Mouse (Mus musculus): ENCODE results near the gene Scg2. TPM values are rescaled to one million over a fixed set of nuclear protein-coding genes. Genes with fewer than 3 reads are reported as not detected.

Scg2 gene
- 24.4 and 25.5 TPM in 2 replicates for polyA plus RNA-seq (2016; fragmentation: Nextera tagmentation; extraction: Ambion mirVana)

- no peaks in the 10 kb centered on the region for H3K27me3 ChIP-seq
Measured at GRCm38 (mm10) chr1:79439609-79440308, at the start of gene Scg2. Scg2 (minus strand) TSS chr1:79440120.

GRCm38 (mm10) chr1:79485546-79485945 lies 45.6 kb upstream of the Scg2 start:
- WGBS = 91% methylated on average over 6 of the region's 6 CpGs
- Histone ChIP-seq H3K9me3 (replicated peaks) (no peaks in the 10 kb centered on the region), H3K4me1 (no peaks in the 10 kb centered on the region), H3K27ac (no peak overlapping the region), H3K27me3 (no peaks in the 10 kb centered on the region), H3K9ac (no peak overlapping the region), H3K36me3 (no peaks in the 10 kb centered on the region), H3K4me2 (replicated peaks) (no peak overlapping the region), H3K4me3 (no peak overlapping the region)
- ATAC-seq (ENCODE audit: low FRiP score) = no peak

More at GRCm38 (mm10) chr1:79439609-79440308, at the start of gene Scg2:
- Histone ChIP-seq H3K27ac (no peak within 1 kb of the TSS), H3K4me2 (replicated peaks) (peak within 1 kb of the TSS; percentile 46), H3K4me1 (no peaks in the 10 kb centered on the region), H3K36me3 (no peaks in the 10 kb centered on the region), H3K9ac (peak within 1 kb of the TSS; percentile 20; the same call in 1 of the 2 replicates), H3K9me3 (replicated peaks) (no peaks in the 10 kb centered on the region), H3K4me3 (peak within 1 kb of the TSS; percentile 19)
- ATAC-seq (ENCODE audit: low FRiP score) = peak; percentile 95
- 14% methylated on average over 22 of the region's 22 CpGs for WGBS

GRCm38 (mm10) chr1:79470856-79471255 lies 30.9 kb upstream of the Scg2 start:
- no peaks in the 10 kb centered on the region for H3K27me3 ChIP-seq
- H3K4me1 ChIP-seq = no peaks in the 10 kb centered on the region
- H3K36me3 ChIP-seq = no peaks in the 10 kb centered on the region
- WGBS = 86% methylated on average over 2 of the region's 2 CpGs
- no peak for ATAC-seq (ENCODE audit: low FRiP score)
- no peak overlapping the region for H3K4me2 ChIP-seq (replicated peaks)
- no peak overlapping the region for H3K27ac ChIP-seq
- H3K4me3 ChIP-seq = no peak overlapping the region
- no peaks in the 10 kb centered on the region for H3K9me3 ChIP-seq (replicated peaks)
- no peak overlapping the region for H3K9ac ChIP-seq

- ATAC-seq (ENCODE audit: low FRiP score) = no peak
- Histone ChIP-seq H3K9ac (no peak overlapping the region), H3K4me2 (replicated peaks) (no peak overlapping the region), H3K4me1 (no peaks in the 10 kb centered on the region), H3K36me3 (no peaks in the 10 kb centered on the region), H3K4me3 (no peak overlapping the region), H3K27me3 (no peaks in the 10 kb centered on the region), H3K9me3 (replicated peaks) (no peaks in the 10 kb centered on the region), H3K27ac (no peak overlapping the region)
- 77% methylated on average over 5 of the region's 5 CpGs for WGBS
Measured at GRCm38 (mm10) chr1:79469871-79470270, 30.0 kb upstream of the Scg2 start.

- ATAC-seq (ENCODE audit: low FRiP score) = no peak
Measured at GRCm38 (mm10) chr1:79466585-79466984, 26.7 kb upstream of the Scg2 start.

GRCm38 (mm10) chr1:79458558-79458957 lies 18.6 kb upstream of the Scg2 start:
- no peaks in the 10 kb centered on the region for H3K9me3 ChIP-seq (replicated peaks)
- 12% methylated on average over 5 of the region's 5 CpGs for WGBS
- H3K36me3 ChIP-seq = no peaks in the 10 kb centered on the region
- no peak for ATAC-seq (ENCODE audit: low FRiP score)
- H3K27me3 ChIP-seq = no peaks in the 10 kb centered on the region
- no peak overlapping the region for H3K4me3 ChIP-seq
- no peak overlapping the region for H3K4me2 ChIP-seq (replicated peaks)
- H3K27ac ChIP-seq = no peak overlapping the region
- H3K9ac ChIP-seq = no peak overlapping the region
- peaks cover 8% of the 10 kb centered on the region for H3K4me1 ChIP-seq

More at GRCm38 (mm10) chr1:79466585-79466984, 26.7 kb upstream of the Scg2 start:
- no peaks in the 10 kb centered on the region for H3K4me1 ChIP-seq
- no peak overlapping the region for H3K4me2 ChIP-seq (replicated peaks)
- H3K9me3 ChIP-seq (replicated peaks) = no peaks in the 10 kb centered on the region
- H3K36me3 ChIP-seq = no peaks in the 10 kb centered on the region
- 62% methylated on average over 3 of the region's 3 CpGs for WGBS
- no peak overlapping the region for H3K9ac ChIP-seq
- H3K4me3 ChIP-seq = no peak overlapping the region
- H3K27me3 ChIP-seq = no peaks in the 10 kb centered on the region
- H3K27ac ChIP-seq = no peak overlapping the region

DNA sequence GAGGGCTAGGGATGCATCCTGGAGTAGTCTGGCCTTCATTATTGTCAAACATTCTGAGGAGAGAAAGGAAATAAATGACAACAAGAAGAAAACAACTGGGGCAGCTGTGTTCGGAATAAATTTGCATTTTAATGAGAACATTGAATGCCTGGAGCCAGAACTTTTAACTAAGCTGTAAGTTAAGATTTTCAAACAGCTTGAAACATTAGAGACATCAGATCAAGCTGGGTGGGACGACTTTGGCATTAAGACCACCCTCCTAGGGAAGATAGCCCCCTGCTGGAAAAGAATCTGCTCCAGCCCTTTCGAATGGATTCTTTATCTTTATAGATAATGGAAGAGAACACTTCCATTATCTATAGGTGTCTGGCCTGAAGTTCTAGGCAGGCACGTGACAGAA lies 14.2 kb upstream of the Scg2 start:
- Histone ChIP-seq H3K4me1 (peaks cover 23% of the 10 kb centered on the region), H3K27me3 (no peaks in the 10 kb centered on the region), H3K36me3 (no peaks in the 10 kb centered on the region), H3K27ac (no peak overlapping the region), H3K4me3 (no peak overlapping the region), H3K4me2 (replicated peaks) (no peak overlapping the region), H3K9ac (no peak overlapping the region), H3K9me3 (replicated peaks) (no peaks in the 10 kb centered on the region)
- 13% methylated on average over 4 of the region's 4 CpGs for WGBS
- ATAC-seq (ENCODE audit: low FRiP score) = no peak

DNA sequence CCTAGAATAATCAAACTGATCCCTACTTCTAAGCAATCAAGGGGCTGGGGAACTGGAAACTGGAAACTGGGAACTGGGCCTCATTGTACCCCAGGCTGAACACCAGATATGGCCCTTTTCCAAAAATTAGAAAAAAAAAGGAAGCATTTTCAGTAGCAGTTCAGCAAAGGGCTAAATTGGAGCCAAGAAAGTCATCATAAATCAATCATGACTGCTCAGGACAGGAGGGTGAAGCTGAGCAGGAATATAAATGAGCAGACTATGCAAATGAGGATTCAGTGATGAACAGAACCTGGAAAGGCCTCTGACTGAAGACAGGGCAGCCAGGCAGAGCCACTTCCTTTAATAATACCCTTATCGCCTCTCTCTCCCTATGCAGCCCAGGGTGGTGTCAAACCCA lies 12.4 kb upstream of the Scg2 start:
- Histone ChIP-seq H3K27me3 (no peaks in the 10 kb centered on the region), H3K9ac (no peak overlapping the region), H3K4me3 (no peak overlapping the region), H3K36me3 (no peaks in the 10 kb centered on the region), H3K9me3 (replicated peaks) (no peaks in the 10 kb centered on the region), H3K4me2 (replicated peaks) (no peak overlapping the region), H3K27ac (peak overlapping the region; percentile 24), H3K4me1 (peaks cover 20% of the 10 kb centered on the region)
- peak; percentile 58 for ATAC-seq (ENCODE audit: low FRiP score)
- 23% methylated on average over 1 of the region's 1 CpGs for WGBS

GRCm38 (mm10) chr1:79450343-79451021 lies 10.6 kb upstream of the Scg2 start:
- Histone ChIP-seq H3K9ac (peak overlapping the region; percentile 41; the same call in 1 of the 2 replicates), H3K4me3 (peak overlapping the region; percentile 32), H3K36me3 (no peaks in the 10 kb centered on the region), H3K27ac (peak overlapping the region; percentile 81), H3K4me2 (replicated peaks) (peak overlapping the region; percentile 55), H3K27me3 (no peaks in the 10 kb centered on the region), H3K9me3 (replicated peaks) (no peaks in the 10 kb centered on the region), H3K4me1 (peaks cover 20% of the 10 kb centered on the region)
- WGBS = 11% methylated on average over 20 of the region's 20 CpGs
- ATAC-seq (ENCODE audit: low FRiP score) = peak; percentile 90

DNA sequence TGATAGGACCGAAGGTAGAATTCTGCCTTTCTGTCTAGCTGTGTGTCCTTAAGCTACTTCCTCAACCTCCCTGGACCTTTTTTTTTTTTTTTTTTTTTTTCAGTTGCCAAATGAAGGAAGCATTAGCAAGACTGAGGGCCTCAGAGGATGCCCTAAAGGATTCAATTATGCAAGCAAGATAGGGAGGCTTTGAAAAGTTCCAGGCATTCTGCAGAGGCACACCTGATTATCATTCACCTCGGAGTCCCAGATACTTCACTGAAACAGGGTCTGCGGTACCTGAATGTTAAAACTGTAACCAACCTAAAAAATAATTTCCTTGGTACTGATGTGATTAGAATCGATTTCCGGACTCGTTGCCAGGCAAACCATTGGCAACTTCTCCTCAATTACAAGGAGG lies 10.0 kb upstream of the Scg2 start:
- 18% methylated on average over 6 of the region's 6 CpGs for WGBS
- Histone ChIP-seq H3K4me1 (peaks cover 20% of the 10 kb centered on the region), H3K4me3 (peak overlapping the region; percentile 32), H3K9ac (peak overlapping the region; percentile 41; the same call in 1 of the 2 replicates), H3K27ac (peak overlapping the region; percentile 81), H3K27me3 (no peaks in the 10 kb centered on the region), H3K36me3 (no peaks in the 10 kb centered on the region), H3K9me3 (replicated peaks) (no peaks in the 10 kb centered on the region), H3K4me2 (replicated peaks) (peak overlapping the region; percentile 55)
- no peak for ATAC-seq (ENCODE audit: low FRiP score)

GRCm38 (mm10) chr1:79445586-79445985 lies 5.7 kb upstream of the Scg2 start:
- WGBS = 85% methylated on average over 4 of the region's 4 CpGs

DNA sequence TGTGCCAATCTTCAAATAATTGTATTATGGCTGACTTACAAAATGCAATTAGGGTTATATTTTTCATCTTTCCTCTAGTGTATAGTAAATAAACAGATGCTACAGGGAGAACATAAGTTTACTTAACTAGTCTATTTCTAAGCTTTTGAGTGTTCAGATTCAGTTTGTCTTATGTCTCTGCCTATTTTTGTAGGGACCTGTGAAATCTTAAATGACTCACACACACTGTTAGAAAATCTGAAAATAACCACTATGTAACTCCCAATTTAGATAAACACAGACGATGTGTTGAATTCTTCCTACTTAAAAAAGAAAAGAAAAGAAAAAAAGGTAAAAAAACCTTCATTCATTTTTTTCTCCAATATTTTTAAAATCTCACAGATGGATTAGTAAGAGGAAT lies 2.2 kb downstream of the Scg2 start:
- Histone ChIP-seq H3K27ac (no peak overlapping the region), H3K9me3 (replicated peaks) (no peaks in the 10 kb centered on the region), H3K9ac (no peak overlapping the region), H3K4me2 (replicated peaks) (no peak overlapping the region), H3K4me3 (no peak overlapping the region), H3K36me3 (no peaks in the 10 kb centered on the region), H3K4me1 (no peaks in the 10 kb centered on the region), H3K27me3 (no peaks in the 10 kb centered on the region)
- 95% methylated on average over 1 of the region's 1 CpGs for WGBS
- ATAC-seq (ENCODE audit: low FRiP score) = no peak

More at GRCm38 (mm10) chr1:79445586-79445985, 5.7 kb upstream of the Scg2 start:
- Histone ChIP-seq H3K36me3 (no peaks in the 10 kb centered on the region), H3K27ac (no peak overlapping the region), H3K9me3 (replicated peaks) (no peaks in the 10 kb centered on the region), H3K9ac (no peak overlapping the region), H3K4me3 (no peak overlapping the region), H3K4me1 (peaks cover 7% of the 10 kb centered on the region; the same call in 1 of the 2 replicates), H3K27me3 (no peaks in the 10 kb centered on the region), H3K4me2 (replicated peaks) (no peak overlapping the region)
- no peak for ATAC-seq (ENCODE audit: low FRiP score)

Measured in hindbrain, embryonic 12.5 days (tissue).